Mouse (Mus musculus) yolk sac, embryonic 10.5 days (tissue): Measurements from ENCODE around the gene Jak1.

Experiments
- DNase-seq: peaks from one replicate; pipeline ENCODE4 v3.0.0-alpha.2; 2017; ENCODE audit warnings: low spot score

The Jak1 gene

DNA sequence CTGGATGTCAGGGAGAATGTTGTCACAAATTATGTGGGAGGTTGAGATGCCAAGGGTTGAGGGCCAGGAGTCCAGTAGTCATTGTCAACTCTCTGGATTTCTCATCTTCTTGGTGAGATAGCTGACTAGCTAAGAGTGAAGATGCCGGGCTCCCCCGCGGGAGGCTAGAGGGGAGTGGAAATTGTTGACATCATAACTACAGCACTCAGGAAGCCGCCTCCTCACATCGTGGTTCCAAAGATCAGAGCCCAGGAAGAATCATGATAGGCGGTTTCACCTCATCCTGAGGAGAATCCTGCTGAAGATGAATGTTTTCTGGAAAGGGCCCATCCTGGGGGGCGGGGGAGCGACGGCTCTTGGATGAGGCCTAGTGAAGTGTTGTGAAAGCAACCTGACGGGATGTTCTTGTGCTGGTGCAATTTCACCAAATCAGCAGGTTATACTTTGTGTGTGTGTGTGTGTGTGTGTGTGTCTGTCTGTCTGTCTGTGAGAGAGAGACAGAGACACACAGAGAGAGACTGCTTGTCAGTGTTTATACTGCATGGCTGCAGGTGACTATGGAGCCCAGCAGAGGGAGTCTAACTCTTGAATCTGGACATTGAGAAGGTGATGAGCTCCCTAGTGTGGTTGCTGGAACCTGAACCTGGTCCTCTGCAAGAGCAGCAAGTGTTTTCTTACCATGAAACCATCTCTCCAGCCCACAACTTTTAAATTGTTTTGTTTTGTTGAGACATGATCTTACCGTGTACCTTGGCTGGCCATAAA is 118.0 kb downstream of the Jak1 start:
- DNase-seq, result no peak

DNA sequence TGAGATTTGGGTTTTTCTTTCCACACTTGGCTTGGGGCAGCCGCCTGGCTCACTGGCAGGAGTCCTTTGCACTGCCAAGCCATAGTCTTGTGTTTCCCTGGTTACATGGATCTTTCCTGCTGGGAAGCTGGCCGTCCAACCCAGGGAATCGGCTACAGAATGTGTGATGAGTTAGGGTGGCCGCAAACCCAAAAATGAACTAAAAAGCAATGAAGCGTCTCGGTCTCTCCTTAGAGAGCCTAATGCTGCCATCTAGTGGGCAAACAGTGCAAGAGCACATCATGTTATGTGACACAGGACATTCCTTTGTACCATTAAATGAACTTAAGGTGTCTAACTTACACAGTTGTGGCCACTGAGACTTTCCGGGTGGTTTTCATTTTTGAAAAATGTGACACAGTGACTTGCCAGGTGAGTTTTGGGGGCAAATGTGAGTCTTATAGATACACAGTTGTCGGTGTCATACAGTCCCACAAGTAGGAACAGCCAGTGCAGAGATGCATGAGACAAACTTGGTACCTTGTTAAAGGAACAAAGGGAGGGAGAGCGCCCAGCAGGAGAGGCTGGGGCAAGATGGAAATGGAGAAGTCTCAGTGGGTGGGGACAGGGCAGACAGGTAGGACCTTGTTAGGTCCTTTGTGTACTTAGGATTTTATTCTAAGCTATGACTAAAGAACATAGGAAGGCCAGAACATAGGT is 118.9 kb downstream of the Jak1 start:
- DNase-seq, result peak; percentile 47

DNA sequence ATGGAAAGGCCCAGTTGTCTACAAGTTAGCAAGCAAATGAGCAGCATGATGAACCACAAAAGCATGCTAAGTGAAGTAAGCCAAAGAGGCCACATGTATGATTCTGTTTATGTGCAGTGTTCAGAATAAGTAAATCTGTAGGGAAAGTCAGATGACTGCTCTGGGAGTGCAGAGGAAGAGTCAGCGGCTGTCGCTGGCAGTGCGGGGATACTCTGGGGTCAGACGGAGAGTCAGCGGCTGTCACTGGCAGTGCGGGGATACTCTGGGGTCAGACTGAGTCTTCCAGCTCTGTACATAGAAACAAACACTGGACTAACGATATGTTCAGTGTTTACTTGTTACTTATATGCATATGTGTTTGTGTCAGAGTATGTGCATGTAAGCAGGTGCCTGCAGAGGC is 120.3 kb downstream of the Jak1 start:
- DNase-seq, result no peak

DNA sequence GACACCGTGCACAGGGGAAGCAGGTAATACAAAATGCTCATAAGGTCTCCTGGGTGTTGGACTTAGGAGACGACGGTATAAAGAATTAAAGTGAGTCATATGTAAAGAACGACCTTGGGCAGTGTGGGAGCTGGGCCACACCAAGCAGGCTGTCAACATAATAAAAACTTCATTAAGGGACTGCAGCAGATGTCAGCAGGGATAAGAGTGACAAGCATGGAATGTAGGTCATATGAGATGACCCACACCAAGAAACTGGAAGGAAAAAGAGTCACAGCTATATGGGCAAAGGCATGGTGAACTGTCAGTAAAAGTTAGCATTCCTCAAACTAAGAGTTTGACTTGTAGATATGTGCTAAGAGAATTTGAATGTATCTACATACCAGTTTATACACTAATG is 120.7 kb downstream of the Jak1 start:
- DNase-seq, result no peak

DNA sequence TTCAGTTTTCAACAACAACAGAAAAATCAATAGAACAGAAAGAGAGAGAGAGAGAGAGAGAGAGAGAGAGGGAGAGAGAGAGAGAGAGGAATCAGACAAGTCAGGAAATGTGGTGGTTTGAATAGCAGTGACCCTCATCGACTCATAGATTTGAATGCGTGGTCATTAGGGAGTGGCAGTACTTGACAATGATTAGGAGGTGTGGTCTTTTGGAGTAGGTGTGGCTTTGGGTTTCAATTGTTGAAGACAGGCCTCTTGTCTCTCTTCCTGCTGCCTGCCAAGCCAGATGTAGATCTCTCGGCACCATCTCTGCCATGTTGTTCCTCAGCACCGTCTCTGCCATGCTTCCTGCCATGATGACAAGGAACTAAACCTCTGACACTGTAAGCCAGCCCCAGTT is 121.2 kb downstream of the Jak1 start:
- DNase-seq, result no peak

DNA sequence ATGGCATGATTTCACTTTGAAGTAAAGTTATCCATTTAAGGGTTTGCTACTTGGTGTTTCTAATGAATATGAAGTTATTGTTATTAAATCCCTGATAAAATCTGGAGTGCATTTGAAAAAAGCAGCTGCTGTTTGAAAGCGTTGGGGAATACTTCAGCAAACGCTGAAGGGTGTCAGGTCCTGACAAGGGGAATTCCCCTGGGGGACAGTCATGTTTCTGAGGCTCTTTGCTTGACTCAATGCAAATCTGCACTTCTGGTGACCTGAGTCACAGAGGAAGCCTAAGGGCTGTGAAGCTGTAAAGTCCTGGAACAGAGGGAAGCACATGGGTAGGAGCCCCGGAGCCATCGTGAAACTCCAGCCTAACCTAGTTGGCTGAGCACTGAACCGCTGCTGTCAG is 123.3 kb downstream of the Jak1 start:
- no peak for DNase-seq

DNA sequence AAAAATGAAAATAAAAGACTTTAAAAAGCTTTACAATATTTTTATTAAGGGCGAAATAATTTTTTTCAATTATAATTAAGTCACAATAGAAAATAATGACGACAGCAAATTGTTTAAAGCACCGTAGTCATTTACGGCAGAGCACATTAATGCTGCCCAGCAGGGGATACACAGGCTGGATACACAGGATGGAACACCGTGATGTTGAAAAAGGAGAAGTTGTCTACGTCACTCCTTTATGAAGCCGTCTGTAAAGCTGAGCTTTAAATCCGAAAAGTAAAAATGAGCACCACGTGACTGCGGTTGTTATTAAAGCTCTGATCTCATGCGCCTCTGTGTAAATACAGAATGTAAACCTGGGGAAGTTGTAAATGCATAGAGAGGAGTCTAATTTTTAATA is 127.1 kb downstream of the Jak1 start:
- DNase-seq, result no peak

DNA sequence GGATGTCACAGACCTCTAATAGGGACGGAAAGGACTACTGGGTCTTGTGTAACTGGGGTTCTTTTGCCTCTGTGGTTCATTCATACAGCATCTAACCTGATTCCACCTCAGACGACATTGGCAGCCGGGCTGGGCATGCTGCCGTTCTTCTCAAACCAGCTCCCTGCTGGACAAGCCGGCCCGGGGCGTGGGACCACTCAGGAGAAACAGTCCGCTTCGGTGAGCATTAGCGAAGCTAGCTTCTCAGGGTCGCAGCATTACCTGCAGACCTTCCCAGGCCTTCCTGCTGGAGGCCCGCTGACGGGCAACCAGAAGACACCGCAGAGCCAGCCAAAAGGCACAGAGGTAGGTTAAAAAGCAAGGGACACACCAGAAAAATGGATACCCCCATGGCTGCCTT is 129.2 kb downstream of the Jak1 start:
- no peak for DNase-seq

DNA sequence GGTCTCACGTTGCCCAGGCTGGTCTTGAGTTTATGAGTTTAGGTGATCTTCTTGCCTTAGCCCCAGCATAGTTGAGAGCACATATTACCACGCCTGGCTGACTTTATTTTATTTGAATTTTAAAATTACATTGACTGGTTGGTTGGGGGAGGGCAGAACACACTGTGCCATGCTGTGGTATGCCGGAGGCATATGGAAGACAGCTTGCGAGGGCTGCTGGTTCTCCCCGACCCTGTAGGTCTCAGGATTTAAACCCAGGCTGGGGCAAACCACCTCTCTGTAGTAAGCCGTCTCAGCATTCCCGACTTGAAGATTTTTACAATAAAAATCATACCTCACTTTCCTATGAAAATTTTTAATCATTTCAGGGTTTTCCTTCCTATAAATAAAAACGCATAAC is 130.1 kb downstream of the Jak1 start:
- no peak for DNase-seq

DNA sequence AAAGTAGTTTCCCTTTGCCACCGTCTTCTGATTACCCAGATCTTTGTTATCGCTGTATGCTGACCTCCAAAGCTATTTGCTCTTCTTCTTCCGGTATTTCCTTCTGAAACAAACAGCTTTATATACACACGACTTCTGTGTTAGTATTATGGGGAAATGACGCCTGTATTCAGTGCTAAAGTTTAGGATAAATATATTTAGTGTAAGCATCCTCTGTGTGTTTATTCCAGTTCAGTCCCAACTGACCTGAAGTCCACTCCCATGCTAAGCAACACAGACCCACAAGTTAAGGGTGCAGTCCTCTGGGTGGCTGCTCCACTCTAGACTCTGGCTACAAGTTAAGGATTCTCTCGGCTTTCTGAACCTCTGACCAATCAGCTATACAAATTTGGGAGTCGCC is 144.1 kb downstream of the Jak1 start:
- DNase-seq, result no peak

DNA sequence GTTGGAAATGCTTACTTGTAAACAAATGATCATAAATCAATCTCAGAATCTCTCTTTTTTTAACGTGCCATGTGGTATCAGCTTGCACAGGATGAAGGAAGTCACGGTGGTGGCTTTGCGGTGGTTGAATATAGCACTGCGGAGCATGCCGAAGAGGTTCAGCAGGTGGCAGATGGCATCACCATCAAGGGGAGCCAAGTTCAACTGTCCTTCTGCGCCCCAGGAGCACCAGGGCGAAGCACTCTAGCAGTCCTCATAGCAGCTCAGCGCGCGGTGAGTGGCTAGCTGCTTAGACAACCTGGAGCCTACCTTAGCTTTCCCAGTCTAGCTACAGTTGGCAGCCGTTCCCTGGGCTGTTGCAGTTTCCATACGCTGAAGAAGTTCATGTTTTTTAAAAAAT is 158.0 kb downstream of the Jak1 start:
- DNase-seq, result no peak
